Mouse (Mus musculus) hindbrain, embryonic 15.5 days (tissue): ENCODE measurements at regions not wholly inside any gene's neighbourhood (a gene's known extent, or its start where the extent isn't known, plus 50 kb on each side); places are given as distances from the start of the nearest gene placed in this dataset.

Experiments used
- ATAC-seq: fragments of 200-750 bp; cut with Nextera tagmentation; 2 replicates; pipeline ENCODE4 v1.8.0; 2017; ENCODE audit warnings: low read depth, moderate number of reproducible peaks, moderate TSS enrichment; ENCODE audit not compliant: low FRiP score
- H3K27ac ChIP-seq: fragments of 300-500 bp; sonication (generic); replicated peaks from 2 replicates; pipeline ENCODE4 v1.5.1; 2015; ENCODE audit warnings: mild to moderate bottlenecking, inconsistent platforms
- H3K27me3 ChIP-seq: fragments of 300-500 bp; sonication (generic); 2 replicates; pipeline ENCODE4 v1.6.1; 2015; ENCODE audit warnings: control low read depth, inconsistent platforms
- H3K36me3 ChIP-seq: fragments of 300-500 bp; sonication (generic); 2 replicates; pipeline ENCODE4 v1.6.1; 2015; ENCODE audit warnings: control low read depth, inconsistent platforms
- H3K4me1 ChIP-seq: fragments of 300-500 bp; sonication (generic); replicated peaks from 2 replicates; pipeline ENCODE4 v1.6.1; 2015; ENCODE audit warnings: control low read depth, inconsistent platforms
- H3K4me2 ChIP-seq: fragments of 300-500 bp; sonication (generic); 2 replicates; pipeline ENCODE4 v1.6.1; 2015; ENCODE audit warnings: moderate library complexity, mild to moderate bottlenecking, inconsistent platforms
- H3K4me3 ChIP-seq: fragments of 300-500 bp; sonication (generic); 2 replicates; pipeline ENCODE4 v1.5.1; 2015; ENCODE audit warnings: mild to moderate bottlenecking, inconsistent platforms
- H3K9ac ChIP-seq: fragments of 300-500 bp; sonication (generic); 2 replicates; pipeline ENCODE4 v1.6.1; 2015; ENCODE audit warnings: inconsistent platforms
- H3K9me3 ChIP-seq: fragments of 300-500 bp; sonication (generic); 2 replicates; pipeline ENCODE4 v1.6.1; 2016; ENCODE audit warnings: control low read depth, inconsistent platforms
- WGBS: fragments of 180-500 bp; shearing (Covaris S2); methylation state at CpG from one replicate; pipeline ENCODE4 v1.1.7; 2015; 5-methylcytosine and 5-hydroxymethylcytosine counted together

GRCm38 (mm10) chr2:61384467-61384866 is 193.9 kb upstream of the Tank start:
- Histone ChIP-seq H3K4me1 (peaks cover 5% of the 10 kb centered on the region; the same call in 1 of the 2 replicates), H3K4me2 (no peak overlapping the region), H3K4me3 (no peak overlapping the region), H3K27me3 (no peaks in the 10 kb centered on the region), H3K27ac (no peak overlapping the region), H3K36me3 (no peaks in the 10 kb centered on the region), H3K9me3 (no peaks in the 10 kb centered on the region), H3K9ac (no peak overlapping the region)
- 83% methylated on average over 6 of the region's 6 CpGs for WGBS
- ATAC-seq: no peak

- Histone ChIP-seq H3K9ac (no peak overlapping the region), H3K4me1 (peaks cover 5% of the 10 kb centered on the region; the same call in 1 of the 2 replicates), H3K4me3 (no peak overlapping the region), H3K4me2 (no peak overlapping the region), H3K36me3 (no peaks in the 10 kb centered on the region), H3K27me3 (no peaks in the 10 kb centered on the region), H3K27ac (no peak overlapping the region), H3K9me3 (no peaks in the 10 kb centered on the region)
- 98% methylated on average over 1 of the region's 1 CpGs for WGBS
- ATAC-seq: no peak
Measured at GRCm38 (mm10) chr2:61383744-61384295, 194.6 kb upstream of the Tank start.

- H3K9me3 ChIP-seq: no peaks in the 10 kb centered on the region
- H3K36me3 ChIP-seq: no peaks in the 10 kb centered on the region
- no peak overlapping the region for H3K4me2 ChIP-seq
- no peaks in the 10 kb centered on the region for H3K27me3 ChIP-seq
- H3K9ac ChIP-seq: no peak overlapping the region
- no peak for ATAC-seq
- WGBS: 67% methylated on average over 5 of the region's 5 CpGs
- H3K4me3 ChIP-seq: no peak overlapping the region
- H3K4me1 ChIP-seq: no peaks in the 10 kb centered on the region
- H3K27ac ChIP-seq: no peak overlapping the region
Measured at GRCm38 (mm10) chr2:61379076-61379475, 199.3 kb upstream of the Tank start.

- H3K36me3 ChIP-seq: no peaks in the 10 kb centered on the region
- H3K27ac ChIP-seq: no peak overlapping the region
- no peak overlapping the region for H3K4me2 ChIP-seq
- H3K9me3 ChIP-seq: no peaks in the 10 kb centered on the region
- H3K4me1 ChIP-seq: no peaks in the 10 kb centered on the region
- H3K4me3 ChIP-seq: no peak overlapping the region
- no peaks in the 10 kb centered on the region for H3K27me3 ChIP-seq
- no peak for ATAC-seq
- no peak overlapping the region for H3K9ac ChIP-seq
- WGBS: 87% methylated on average over 5 of the region's 5 CpGs
Measured at GRCm38 (mm10) chr2:61378297-61378696, 200.1 kb upstream of the Tank start.

- H3K27ac ChIP-seq: no peak overlapping the region
Measured at GRCm38 (mm10) chr2:61377756-61378155, 200.6 kb upstream of the Tank start.

GRCm38 (mm10) chr2:61362606-61363005 is 215.8 kb upstream of the Tank start:
- no peaks in the 10 kb centered on the region for H3K27me3 ChIP-seq
- no peaks in the 10 kb centered on the region for H3K4me1 ChIP-seq
- no peaks in the 10 kb centered on the region for H3K9me3 ChIP-seq
- no peak for ATAC-seq
- H3K9ac ChIP-seq: no peak overlapping the region
- H3K4me3 ChIP-seq: no peak overlapping the region
- WGBS: 91% methylated on average over 4 of the region's 4 CpGs
- no peak overlapping the region for H3K27ac ChIP-seq
- H3K4me2 ChIP-seq: no peak overlapping the region
- no peaks in the 10 kb centered on the region for H3K36me3 ChIP-seq

More at GRCm38 (mm10) chr2:61377756-61378155, 200.6 kb upstream of the Tank start:
- no peak overlapping the region for H3K4me2 ChIP-seq
- no peak overlapping the region for H3K9ac ChIP-seq
- ATAC-seq: no peak
- 87% methylated on average over 8 of the region's 8 CpGs for WGBS
- H3K27me3 ChIP-seq: no peaks in the 10 kb centered on the region
- H3K36me3 ChIP-seq: no peaks in the 10 kb centered on the region
- no peak overlapping the region for H3K4me3 ChIP-seq
- no peaks in the 10 kb centered on the region for H3K9me3 ChIP-seq
- H3K4me1 ChIP-seq: no peaks in the 10 kb centered on the region

- Histone ChIP-seq H3K36me3 (no peaks in the 10 kb centered on the region), H3K27me3 (no peaks in the 10 kb centered on the region), H3K4me1 (no peaks in the 10 kb centered on the region), H3K27ac (no peak overlapping the region), H3K9ac (no peak overlapping the region), H3K4me3 (no peak overlapping the region), H3K9me3 (no peaks in the 10 kb centered on the region), H3K4me2 (no peak overlapping the region)
- no peak for ATAC-seq
- WGBS: 90% methylated on average over 2 of the region's 2 CpGs
Measured at GRCm38 (mm10) chr2:61361394-61361793, 217.0 kb upstream of the Tank start.

GRCm38 (mm10) chr2:61354104-61354503 is 224.3 kb upstream of the Tank start:
- H3K9ac ChIP-seq: no peak overlapping the region
- H3K27ac ChIP-seq: no peak overlapping the region
- H3K4me2 ChIP-seq: no peak overlapping the region
- 57% methylated on average over 8 of the region's 8 CpGs for WGBS
- no peaks in the 10 kb centered on the region for H3K36me3 ChIP-seq
- no peaks in the 10 kb centered on the region for H3K9me3 ChIP-seq
- no peak for ATAC-seq
- no peaks in the 10 kb centered on the region for H3K27me3 ChIP-seq
- H3K4me1 ChIP-seq: no peaks in the 10 kb centered on the region
- no peak overlapping the region for H3K4me3 ChIP-seq

- H3K4me3 ChIP-seq: no peak overlapping the region
- H3K4me2 ChIP-seq: no peak overlapping the region
Measured at GRCm38 (mm10) chr2:61347451-61347850, 230.9 kb upstream of the Tank start.

GRCm38 (mm10) chr2:61346012-61346760 is 232.2 kb upstream of the Tank start:
- 69% methylated on average over 8 of the region's 8 CpGs for WGBS
- Histone ChIP-seq H3K27me3 (no peaks in the 10 kb centered on the region), H3K36me3 (no peaks in the 10 kb centered on the region), H3K9me3 (no peaks in the 10 kb centered on the region), H3K4me3 (no peak overlapping the region), H3K9ac (no peak overlapping the region), H3K27ac (no peak overlapping the region), H3K4me1 (no peaks in the 10 kb centered on the region), H3K4me2 (no peak overlapping the region)
- ATAC-seq: no peak

More at GRCm38 (mm10) chr2:61347451-61347850, 230.9 kb upstream of the Tank start:
- Histone ChIP-seq H3K36me3 (no peaks in the 10 kb centered on the region), H3K9me3 (no peaks in the 10 kb centered on the region), H3K27me3 (no peaks in the 10 kb centered on the region), H3K27ac (no peak overlapping the region), H3K9ac (no peak overlapping the region), H3K4me1 (no peaks in the 10 kb centered on the region)
- 88% methylated on average over 3 of the region's 3 CpGs for WGBS
- no peak for ATAC-seq

- H3K27ac ChIP-seq: no peak overlapping the region
- H3K4me2 ChIP-seq: no peak overlapping the region
- no peaks in the 10 kb centered on the region for H3K4me1 ChIP-seq
- no peak overlapping the region for H3K4me3 ChIP-seq
- no peak for ATAC-seq
- no peaks in the 10 kb centered on the region for H3K36me3 ChIP-seq
- WGBS: 83% methylated on average over 7 of the region's 7 CpGs
- H3K27me3 ChIP-seq: no peaks in the 10 kb centered on the region
- no peak overlapping the region for H3K9ac ChIP-seq
- no peaks in the 10 kb centered on the region for H3K9me3 ChIP-seq
Measured at GRCm38 (mm10) chr2:61345311-61345710, 233.1 kb upstream of the Tank start.

- H3K36me3 ChIP-seq: no peaks in the 10 kb centered on the region
- H3K9ac ChIP-seq: no peak overlapping the region
- no peaks in the 10 kb centered on the region for H3K9me3 ChIP-seq
- no peaks in the 10 kb centered on the region for H3K27me3 ChIP-seq
- 89% methylated on average over 16 of the region's 16 CpGs for WGBS
- ATAC-seq: no peak
- no peaks in the 10 kb centered on the region for H3K4me1 ChIP-seq
- H3K4me2 ChIP-seq: no peak overlapping the region
- H3K4me3 ChIP-seq: no peak overlapping the region
- no peak overlapping the region for H3K27ac ChIP-seq
Measured at GRCm38 (mm10) chr2:61344556-61345131, 233.7 kb upstream of the Tank start.
